Mouse (Mus musculus) frontal cortex, postnatal 25 days (tissue): Measurements from ENCODE around the gene Sipa1l2.

Source experiments
- DNase-seq, 2 experiments: peaks; one replicate each; pipeline ENCODE4 v3.0.0; 2022; ENCODE audit warnings: low spot score in 2 of 2

Gene Sipa1l2

GRCm38 (mm10) chr8:125513935-125514334, 55.7 kb downstream of the Sipa1l2 start:
- no peak for DNase-seq

- no peak for DNase-seq
These were observed 56.3 kb downstream of the Sipa1l2 start for GRCm38 (mm10) chr8:125513242-125513866.

DNA sequence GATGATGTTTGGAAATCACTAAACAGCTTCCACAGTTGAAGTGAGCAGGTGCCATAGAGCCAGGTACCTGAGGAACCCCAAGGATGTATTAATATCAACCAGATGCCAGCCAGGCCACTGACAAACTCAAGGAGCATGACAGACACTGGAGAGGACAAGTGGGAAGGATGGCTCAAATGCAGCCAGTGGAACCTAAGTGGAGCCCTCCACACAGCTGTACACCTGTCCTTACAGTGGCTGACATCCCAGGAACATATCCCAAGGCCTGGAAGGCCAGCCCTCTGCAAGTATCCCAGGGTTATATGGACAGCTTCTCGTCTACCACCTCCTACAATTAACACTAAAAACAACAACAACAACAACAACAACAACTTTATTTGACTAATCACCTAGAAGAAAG, 57.0 kb downstream of the Sipa1l2 start:
- no peak for DNase-seq

- DNase-seq, result no peak
These were observed 58.5 kb downstream of the Sipa1l2 start for GRCm38 (mm10) chr8:125510861-125511668.

GRCm38 (mm10) chr8:125509776-125510175, 59.8 kb downstream of the Sipa1l2 start:
- DNase-seq, result no peak

- DNase-seq, result no peak
These were observed 60.4 kb downstream of the Sipa1l2 start for GRCm38 (mm10) chr8:125509175-125509574.

GRCm38 (mm10) chr8:125507291-125507690, 62.3 kb downstream of the Sipa1l2 start:
- no peak for DNase-seq

DNA sequence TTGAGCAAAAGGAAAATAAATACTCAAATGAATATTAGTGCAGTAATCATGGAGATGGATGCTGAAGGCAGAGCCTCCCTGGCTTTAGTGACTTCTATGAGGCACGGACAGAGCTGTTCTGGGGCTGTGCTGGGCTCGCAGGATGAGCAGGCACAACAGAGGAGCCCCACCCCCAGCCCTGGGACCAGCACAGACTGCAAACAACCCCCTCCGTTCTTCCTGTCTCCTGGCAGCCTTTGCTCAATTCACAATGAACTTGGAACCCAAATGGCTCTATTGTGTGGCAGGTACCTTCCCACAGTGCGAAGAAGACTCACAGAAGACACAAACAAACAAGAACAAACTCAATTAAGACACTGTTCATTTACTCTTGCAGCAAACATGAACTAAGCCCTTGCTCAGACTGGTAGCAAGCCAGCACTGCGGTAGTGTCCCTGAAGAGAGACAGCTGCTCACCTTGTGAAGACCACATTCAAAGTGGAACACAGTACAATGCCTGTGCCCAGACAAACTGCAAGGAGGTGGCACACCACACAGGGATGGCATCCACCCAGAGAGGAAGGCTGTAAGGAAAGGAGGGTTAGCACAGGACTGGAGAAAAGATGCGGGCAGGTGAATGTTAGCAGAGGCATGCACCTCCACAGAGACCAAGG, 64.9 kb downstream of the Sipa1l2 start:
- no peak for DNase-seq

DNA sequence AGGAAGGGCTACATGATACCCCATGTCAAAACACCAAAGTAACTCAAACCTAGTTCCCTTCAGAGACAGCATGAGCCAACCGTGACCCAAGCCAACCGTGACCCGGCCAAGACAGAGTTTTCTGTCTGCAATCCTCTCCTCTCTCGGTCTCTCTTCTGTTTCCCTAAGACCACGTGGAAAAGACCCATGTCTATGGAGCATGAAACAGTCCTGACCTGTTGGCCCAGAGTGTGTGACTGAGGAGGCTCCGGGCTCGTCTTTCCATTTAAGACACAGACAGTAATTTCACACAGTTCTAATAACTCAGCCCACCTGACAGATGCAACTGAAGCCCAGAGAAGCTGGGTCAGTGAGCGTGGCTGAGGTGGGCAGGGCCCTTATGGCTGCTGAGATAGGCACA, 65.8 kb downstream of the Sipa1l2 start:
- no peak for DNase-seq

- peak in 1 of 2 experiments; percentile 28 for DNase-seq
These were observed 66.8 kb downstream of the Sipa1l2 start for GRCm38 (mm10) chr8:125502828-125503227.

GRCm38 (mm10) chr8:125500005-125500404, 69.6 kb downstream of the Sipa1l2 start:
- no peak for DNase-seq

DNA sequence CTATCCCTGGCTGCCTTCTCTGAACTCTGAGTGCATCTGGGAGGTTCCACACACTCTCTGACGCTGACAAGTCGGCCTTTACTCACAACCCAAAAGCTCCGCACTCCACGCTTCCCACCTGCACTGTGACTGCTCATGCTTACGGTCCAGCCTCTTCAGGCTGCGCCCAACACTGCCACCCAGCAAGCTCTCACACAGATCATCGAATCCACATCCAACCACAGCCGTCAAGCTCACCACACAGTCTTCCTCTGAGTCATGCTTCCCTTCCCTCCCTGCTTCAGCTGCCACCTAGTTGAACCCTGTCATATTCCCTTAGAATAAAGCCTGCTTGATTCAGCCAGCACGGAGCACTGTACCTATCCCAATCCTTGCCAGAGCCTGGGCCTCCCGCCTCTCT, 71.1 kb downstream of the Sipa1l2 start:
- DNase-seq, result no peak

GRCm38 (mm10) chr8:125495545-125495944, 74.1 kb downstream of the Sipa1l2 start:
- DNase-seq, result no peak

- DNase-seq, result no peak
These were observed 76.3 kb downstream of the Sipa1l2 start for GRCm38 (mm10) chr8:125493254-125493815.

GRCm38 (mm10) chr8:125492416-125492815, 77.2 kb downstream of the Sipa1l2 start:
- no peak for DNase-seq

GRCm38 (mm10) chr8:125488747-125489146, 80.9 kb downstream of the Sipa1l2 start:
- DNase-seq, result no peak

GRCm38 (mm10) chr8:125485715-125486114, 83.9 kb downstream of the Sipa1l2 start:
- DNase-seq, result no peak

DNA sequence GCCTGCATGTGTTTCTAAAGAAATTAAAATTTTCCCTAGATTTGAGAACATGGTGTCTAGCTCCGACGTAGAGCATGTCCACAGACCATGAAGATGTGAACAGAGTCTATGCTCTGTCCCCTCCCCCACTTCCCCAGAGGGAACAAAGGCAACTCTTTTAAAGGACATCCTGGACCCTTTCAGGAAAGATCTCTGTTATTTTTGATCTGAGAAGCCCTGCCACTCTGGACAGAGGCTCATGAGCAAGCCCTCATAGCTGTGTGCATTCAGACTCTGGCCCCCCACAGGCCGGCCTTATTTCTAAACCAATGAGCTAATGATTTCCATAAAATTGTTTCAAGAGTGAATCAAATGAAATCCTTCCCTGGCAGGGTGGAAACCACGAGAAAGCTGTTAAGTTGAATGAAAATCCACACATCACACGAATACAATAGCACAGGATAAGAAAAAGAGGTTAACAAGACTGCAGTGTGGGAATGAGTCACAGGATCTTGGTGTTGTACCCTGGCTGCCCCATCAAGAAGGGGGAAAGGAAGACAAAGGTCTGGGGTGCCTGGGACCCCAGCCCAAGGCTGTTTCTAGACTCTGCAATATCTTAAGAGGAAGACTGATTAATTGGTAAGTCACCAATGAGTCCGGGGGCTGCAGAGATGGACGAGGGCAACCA, 84.9 kb downstream of the Sipa1l2 start:
- DNase-seq, result no peak

- DNase-seq, result no peak
These were observed 87.0 kb downstream of the Sipa1l2 start for GRCm38 (mm10) chr8:125482491-125483096.

- no peak for DNase-seq
These were observed 94.7 kb downstream of the Sipa1l2 start for GRCm38 (mm10) chr8:125474876-125475275.

- no peak for DNase-seq
These were observed 98.2 kb downstream of the Sipa1l2 start for GRCm38 (mm10) chr8:125471374-125471773.
